Mouse (Mus musculus) MEL (cell line): ENCODE measurements at regions not wholly inside any gene's neighbourhood (a gene's known extent, or its start where the extent isn't known, plus 50 kb on each side); places are given as distances from the start of the nearest gene placed in this dataset.

Experiments used
- DNase-seq: peaks from one replicate; pipeline ENCODE4 v3.0.0; 2011; ENCODE audit warnings: low read depth, low spot score
- H3K27ac ChIP-seq: 2 replicates; pipeline ENCODE4 v1.5.1; 2012; ENCODE audit warnings: low read depth, mild to moderate bottlenecking, control low read depth, low read length, moderate library complexity; ENCODE audit not compliant: control insufficient read depth
- H3K27me3 ChIP-seq, 2 experiments: fragments of 150-350 bp in 1 of 2; sonication (generic) in 1 of 2; 2 replicates each; pipeline ENCODE4 v1.6.1; 2012; ENCODE audit warnings: low read length in 2 of 2, mild to moderate bottlenecking in 2 of 2, improper control_type of control experiment in 1 of 2, moderate library complexity in 1 of 2; ENCODE audit not compliant: insufficient read depth in 2 of 2, control insufficient read depth in 1 of 2
- H3K36me3 ChIP-seq, 2 experiments: 2 replicates each; pipeline ENCODE4 v1.6.1; 2012 to 2014; ENCODE audit warnings: low read length in 2 of 2, improper control_type of control experiment in 1 of 2, inconsistent platforms in 1 of 2, mild to moderate bottlenecking in 1 of 2; ENCODE audit not compliant: insufficient read depth in 2 of 2, control insufficient read depth in 1 of 2
- H3K4me1 ChIP-seq, 2 experiments: fragments of 150-350 bp in 1 of 2; sonication (generic) in 1 of 2; 2 replicates each; pipeline ENCODE4 v1.6.1; 2012; ENCODE audit warnings: low read length in 2 of 2, improper control_type of control experiment in 1 of 2, mild to moderate bottlenecking in 1 of 2; ENCODE audit not compliant: insufficient read depth in 2 of 2, control insufficient read depth in 1 of 2
- H3K4me3 ChIP-seq, 2 experiments: fragments of 150-350 bp in 1 of 2; sonication (generic) in 1 of 2; 2 replicates each; pipeline ENCODE4 v1.5.1; 2012; ENCODE audit warnings: low read depth in 2 of 2, low read length in 2 of 2, mild to moderate bottlenecking in 2 of 2, moderate library complexity in 2 of 2, control low read depth in 1 of 2, improper control_type of control experiment in 1 of 2; ENCODE audit not compliant: control insufficient read depth in 1 of 2, insufficient read depth in 1 of 2
- H3K79me2 ChIP-seq: 2 replicates; pipeline ENCODE4 v1.6.1; 2012; ENCODE audit warnings: mild to moderate bottlenecking, low read length, moderate library complexity; ENCODE audit not compliant: control insufficient read depth, poor library complexity, insufficient read depth
- H3K9ac ChIP-seq: 2 replicates; pipeline ENCODE4 v1.6.1; 2012; ENCODE audit warnings: low read depth, mild to moderate bottlenecking, control low read depth, low read length, moderate library complexity; ENCODE audit not compliant: control insufficient read depth, poor library complexity, severe bottlenecking
- H3K9me3 ChIP-seq: fragments of 150-350 bp; sonication (generic); replicated peaks from 2 replicates; pipeline ENCODE4 v1.6.1; 2012; ENCODE audit warnings: mild to moderate bottlenecking, low read length, improper control_type of control experiment, moderate library complexity; ENCODE audit not compliant: insufficient read depth
- BHLHE40 ChIP-seq: IDR thresholded peaks from 2 replicates; pipeline ENCODE4 v1.6.1; 2012; ENCODE audit warnings: low read depth, mild to moderate bottlenecking, inconsistent platforms, low read length, improper control_type of control experiment, borderline replicate concordance
- CHD1 ChIP-seq: IDR thresholded peaks from 2 replicates; pipeline ENCODE4 v1.6.1; 2012; ENCODE audit warnings: low read depth, mild to moderate bottlenecking, inconsistent platforms, low read length, improper control_type of control experiment
- CHD2 ChIP-seq: IDR thresholded peaks from 2 replicates; pipeline ENCODE4 v1.6.1; 2011; ENCODE audit warnings: low read length, improper control_type of control experiment
- GABPA ChIP-seq: IDR thresholded peaks from 2 replicates; pipeline ENCODE4 v1.6.1; 2012; ENCODE audit warnings: low read depth, mild to moderate bottlenecking, inconsistent platforms, low read length, improper control_type of control experiment, moderate library complexity
- HCFC1 ChIP-seq: IDR thresholded peaks from 2 replicates; pipeline ENCODE4 v1.6.1; 2012; ENCODE audit warnings: low read depth, mild to moderate bottlenecking, inconsistent platforms, low read length, improper control_type of control experiment, moderate library complexity
- MAX ChIP-seq: IDR thresholded peaks from 2 replicates; pipeline ENCODE4 v1.6.1; 2011; ENCODE audit warnings: low read length, improper control_type of control experiment
- MAZ ChIP-seq: IDR thresholded peaks from 2 replicates; pipeline ENCODE4 v1.6.1; 2012; ENCODE audit warnings: low read depth, mild to moderate bottlenecking, inconsistent platforms, low read length, improper control_type of control experiment
- MYB ChIP-seq: IDR thresholded peaks from 2 replicates; pipeline ENCODE4 v1.6.1; 2011; ENCODE audit warnings: mild to moderate bottlenecking, low read depth, low read length, improper control_type of control experiment
- MYC ChIP-seq: IDR thresholded peaks from 2 replicates; pipeline ENCODE4 v1.6.1; 2011; ENCODE audit warnings: low read depth, mild to moderate bottlenecking, low read length, improper control_type of control experiment, moderate library complexity
- NRF1 ChIP-seq: IDR thresholded peaks from 2 replicates; pipeline ENCODE4 v1.6.1; 2014; ENCODE audit warnings: low read depth, mild to moderate bottlenecking, inconsistent platforms, low read length, improper control_type of control experiment, moderate library complexity; ENCODE audit not compliant: poor library complexity, insufficient read depth, severe bottlenecking
- POLR2A ChIP-seq, 2 experiments: IDR thresholded peaks; 2 replicates each; pipeline ENCODE4 v1.6.1; 2011 to 2012; ENCODE audit warnings: low read length in 2 of 2, mild to moderate bottlenecking in 2 of 2, control low read depth in 1 of 2, improper control_type of control experiment in 1 of 2, low read depth in 1 of 2, moderate library complexity in 1 of 2; ENCODE audit not compliant: control insufficient read depth in 1 of 2, insufficient read depth in 1 of 2, poor library complexity in 1 of 2
- POLR2AphosphoS2 ChIP-seq: IDR thresholded peaks from 2 replicates; pipeline ENCODE4 v1.6.1; 2011; ENCODE audit warnings: low read length, improper control_type of control experiment
- POLR2AphosphoS5 ChIP-seq: IDR thresholded peaks from 2 replicates; pipeline ENCODE4 v1.6.1; 2012; ENCODE audit warnings: low read depth, borderline replicate concordance, mild to moderate bottlenecking, inconsistent platforms, low read length, moderate library complexity, mixed read lengths
- SMC3 ChIP-seq: IDR thresholded peaks from 2 replicates; pipeline ENCODE4 v1.6.1; 2011; ENCODE audit warnings: low read depth, low read length, improper control_type of control experiment
- TBP ChIP-seq: IDR thresholded peaks from 2 replicates; pipeline ENCODE4 v1.8.0; 2011; ENCODE audit warnings: low read depth, low read length, improper control_type of control experiment
- TCF12 ChIP-seq: IDR thresholded peaks from 2 replicates; pipeline ENCODE4 v1.6.1; 2014; ENCODE audit warnings: low read depth, mild to moderate bottlenecking, inconsistent platforms, low read length, improper control_type of control experiment, moderate library complexity
- UBTF ChIP-seq: IDR thresholded peaks from 2 replicates; pipeline ENCODE4 v1.6.1; 2012; ENCODE audit warnings: low read depth, mild to moderate bottlenecking, inconsistent platforms, low read length, improper control_type of control experiment, moderate library complexity, borderline replicate concordance; ENCODE audit not compliant: insufficient read depth
- USF1 ChIP-seq: IDR thresholded peaks from 2 replicates; pipeline ENCODE4 v1.6.1; 2014; ENCODE audit warnings: low read depth, mild to moderate bottlenecking, inconsistent platforms, low read length, improper control_type of control experiment, moderate library complexity
- ZMIZ1 ChIP-seq: IDR thresholded peaks from 2 replicates; pipeline ENCODE4 v1.6.1; 2012; ENCODE audit warnings: low read depth, mild to moderate bottlenecking, inconsistent platforms, low read length, improper control_type of control experiment, moderate library complexity

DNA sequence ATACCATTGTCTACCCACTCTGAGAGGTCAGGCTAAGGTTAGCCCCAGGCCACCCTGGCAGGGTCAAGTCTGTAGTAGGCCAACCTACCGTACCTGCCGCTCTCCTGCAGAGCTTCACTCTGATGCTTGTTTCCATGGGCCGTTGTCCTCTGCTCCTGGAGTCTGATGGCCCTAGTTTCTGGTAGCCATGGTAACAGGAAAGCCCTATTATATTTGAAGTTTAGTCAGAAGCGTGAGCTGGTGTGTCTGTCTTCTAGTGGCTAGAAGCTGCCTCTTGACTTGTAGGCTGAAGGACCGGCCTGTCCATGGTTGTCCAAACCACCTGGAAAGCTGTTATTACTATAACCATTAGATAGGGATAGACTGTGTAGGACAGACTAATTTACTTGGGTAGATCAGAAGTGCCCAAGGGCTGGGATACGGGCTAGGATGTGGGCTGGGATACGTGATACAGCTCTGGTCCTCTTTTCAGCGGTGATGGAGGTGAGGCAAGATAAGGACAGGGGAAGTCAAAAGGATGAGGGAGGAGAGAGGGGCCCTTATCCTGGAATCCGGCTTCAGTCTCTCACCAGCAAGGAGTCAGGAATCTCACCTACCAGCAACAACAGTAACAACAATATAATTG is 58.5 kb upstream of the Zfp706 start:
- Histone ChIP-seq H3K4me1 (peaks cover 0 to 9% of the 10 kb centered on the region in 2 experiments; a peak in 2 of 4 replicates), H3K9me3 (no peaks in the 10 kb centered on the region), H3K36me3 (no peaks in the 10 kb centered on the region), H3K79me2 (no peaks in the 10 kb centered on the region), H3K27ac (no peak overlapping the region), H3K9ac (no peak overlapping the region), H3K4me3 (no peak overlapping the region), H3K27me3 (no peaks in the 10 kb centered on the region)
- no peak for DNase-seq
- no peak for TF ChIP-seq NRF1
- no peak for TF ChIP-seq ZMIZ1
- TF ChIP-seq BHLHE40, result no peak
- TF ChIP-seq CHD1, result no peak

DNA sequence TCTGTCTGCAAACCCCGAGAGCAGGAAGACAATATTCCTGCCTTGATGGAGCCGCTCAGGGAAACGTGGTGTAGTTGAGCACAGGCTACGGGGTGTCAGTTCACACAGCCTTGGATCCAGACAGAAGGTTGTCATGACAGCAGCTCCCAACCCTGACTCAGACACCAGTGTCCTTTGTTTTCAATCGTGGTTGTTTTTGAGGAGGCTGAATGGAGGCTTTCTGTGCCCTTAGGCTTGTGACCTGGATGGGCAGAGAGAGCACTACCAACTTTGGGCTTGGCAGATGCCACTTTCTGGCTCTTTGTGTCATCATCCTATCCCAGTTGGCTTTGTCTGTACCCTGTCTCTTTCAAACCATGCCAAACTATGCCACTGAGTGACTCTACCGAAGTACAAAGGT is 57.8 kb upstream of the Zfp706 start:
- DNase-seq, result no peak
- Histone ChIP-seq H3K27ac (no peak overlapping the region), H3K4me1 (peaks cover 0 to 8% of the 10 kb centered on the region in 2 experiments; a peak in 2 of 4 replicates), H3K9ac (no peak overlapping the region), H3K36me3 (peaks cover 0 to 3% of the 10 kb centered on the region in 2 experiments; a peak in 2 of 4 replicates)
- TF ChIP-seq SMC3 (no peak), GABPA (no peak), MYB (no peak), POLR2AphosphoS2 (no peak), MAZ (no peak), TCF12 (no peak), POLR2A (IDR thresholded peaks at IDR 0.05; ENCODE audit: control insufficient read depth in 1 of 2, insufficient read depth in 1 of 2, low read depth in 1 of 2, low read length in 2 of 2, poor library complexity in 1 of 2) (no peak), MYC (no peak), TBP (no peak), CHD1 (no peak), USF1 (no peak), UBTF (no peak), HCFC1 (no peak), POLR2AphosphoS5 (no peak), CHD2 (no peak), MAX (no peak)
- TF ChIP-seq, all 39 proteins: peak for 0
- H3K9me3 ChIP-seq, result no peaks in the 10 kb centered on the region
- no peak overlapping the region for H3K4me3 ChIP-seq
- H3K79me2 ChIP-seq, result no peaks in the 10 kb centered on the region
- H3K27me3 ChIP-seq, result no peaks in the 10 kb centered on the region
